Comparison of ENCODE assay signal across 15 mouse cellular contexts in the genomic region with DNA sequence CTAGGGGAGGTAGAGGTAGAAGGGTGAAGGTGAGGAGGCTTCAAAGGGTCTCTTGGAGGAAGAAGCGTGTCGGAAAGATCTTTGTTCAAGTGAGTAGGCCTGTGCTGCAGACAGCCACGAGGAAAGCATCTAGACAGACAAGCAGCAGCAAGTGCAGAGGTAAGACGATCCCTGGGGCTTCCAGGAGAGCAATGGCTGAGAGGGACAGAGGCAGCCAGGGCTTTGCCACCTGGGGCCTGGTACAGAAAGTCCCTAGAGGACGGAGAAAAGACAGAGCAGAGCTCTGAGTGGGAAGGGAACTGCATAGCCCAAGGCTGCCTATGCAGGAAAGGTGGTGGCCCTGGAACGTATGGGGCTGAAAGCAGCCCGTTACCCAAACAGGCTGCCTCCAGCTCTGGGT. TPM values are rescaled to one million over a fixed set of nuclear protein-coding genes. Genes with fewer than 3 reads are reported as not detected.
DNase-seq lines count a peak whose midpoint lies in the region; ATAC-seq and TF ChIP-seq lines count a peak whose summit lies in the region.
"Had no signal": no experiment of that assay in that cellular context is flagged by ENCODE, and none has a peak within 500 bp of the region (broad histone marks: within the 10 kb centered on the region; RNA-seq: fewer than 3 reads in every experiment).

No protein-coding gene starts in this region.

- no peak for ATAC-seq in forebrain, postnatal 0 days
- no peak for ATAC-seq in hindbrain, embryonic 13.5 days (ENCODE audit: low FRiP score)
- no peak for ATAC-seq in embryonic facial prominence, embryonic 11.5 days (replicated peaks; ENCODE audit: insufficient number of reproducible peaks, low FRiP score, low TSS enrichment, low read depth)
- no peak for ATAC-seq in limb, embryonic 13.5 days (ENCODE audit: low FRiP score, low read depth)

- H3K4me2 ChIP-seq in forebrain, postnatal 0 days (ENCODE audit: low read depth), result no peak overlapping the region
- H3K4me2 ChIP-seq in hindbrain, embryonic 13.5 days, result no peak overlapping the region
- H3K4me2 ChIP-seq in embryonic facial prominence, embryonic 11.5 days (ENCODE audit: low read depth, low read length), result no peak overlapping the region
- no peak overlapping the region for H3K4me2 ChIP-seq in limb, embryonic 13.5 days (replicated peaks)
- H3K4me2 ChIP-seq: liver, embryonic 11.5 days; lung, embryonic 14.5 days; midbrain, embryonic 12.5 days had no signal

- H3K9ac ChIP-seq in forebrain, postnatal 0 days, result no peak overlapping the region
- H3K9ac ChIP-seq in hindbrain, embryonic 13.5 days, result no peak overlapping the region
- H3K9ac ChIP-seq in embryonic facial prominence, embryonic 11.5 days (replicated peaks; ENCODE audit: low read length), result no peak overlapping the region
- peak overlapping the region; percentile 53 for H3K9ac ChIP-seq in limb, embryonic 13.5 days
- H3K9ac ChIP-seq: lung, embryonic 14.5 days; midbrain, embryonic 12.5 days had no signal

- H3K36me3 ChIP-seq in forebrain, embryonic 10.5 days (replicated peaks), result no peaks in the 10 kb centered on the region
- H3K36me3 ChIP-seq in forebrain, postnatal 0 days (ENCODE audit: insufficient read depth), result no peaks in the 10 kb centered on the region
- no peaks in the 10 kb centered on the region for H3K36me3 ChIP-seq in hindbrain, embryonic 10.5 days
- H3K36me3 ChIP-seq in hindbrain, embryonic 13.5 days, result no peaks in the 10 kb centered on the region
- H3K36me3 ChIP-seq in embryonic facial prominence, embryonic 11.5 days (replicated peaks; ENCODE audit: control insufficient read depth, insufficient read depth, low read depth, low read length), result no peaks in the 10 kb centered on the region
- no peaks in the 10 kb centered on the region for H3K36me3 ChIP-seq in limb, embryonic 13.5 days
- H3K36me3 ChIP-seq: midbrain, embryonic 12.5 days had no signal

- TF ChIP-seq CTCF in forebrain, postnatal 0 days (IDR thresholded peaks at IDR 0.05; ENCODE audit: low read depth), result no peak

- H3K27ac ChIP-seq in forebrain, embryonic 10.5 days, result peak overlapping the region; percentile 66
- no peak overlapping the region for H3K27ac ChIP-seq in forebrain, postnatal 0 days (ENCODE audit: low read depth, low read length)
- peak overlapping the region; percentile 36; the same call in 1 of the 2 replicates for H3K27ac ChIP-seq in hindbrain, embryonic 10.5 days
- H3K27ac ChIP-seq in hindbrain, embryonic 13.5 days, result no peak overlapping the region
- 0 out of 2 replicates have a peak overlapping the region, but pooled peaks have one; percentile 4 for H3K27ac ChIP-seq in embryonic facial prominence, embryonic 11.5 days (replicated peaks; ENCODE audit: low read depth, low read length)
- H3K27ac ChIP-seq in limb, embryonic 13.5 days, result peak overlapping the region; percentile 44; the same call in 1 of the 2 replicates
- H3K27ac ChIP-seq: midbrain, embryonic 12.5 days had no signal

- H3K4me1 ChIP-seq in forebrain, embryonic 10.5 days, result peaks cover 42% of the 10 kb centered on the region
- no peaks in the 10 kb centered on the region for H3K4me1 ChIP-seq in forebrain, postnatal 0 days (ENCODE audit: insufficient read depth)
- peaks cover 54% of the 10 kb centered on the region for H3K4me1 ChIP-seq in hindbrain, embryonic 10.5 days (replicated peaks)
- H3K4me1 ChIP-seq in hindbrain, embryonic 13.5 days (replicated peaks), result peaks cover 20% of the 10 kb centered on the region
- H3K4me1 ChIP-seq in embryonic facial prominence, embryonic 11.5 days (ENCODE audit: control insufficient read depth, insufficient read depth, low read length), result peaks cover 2% of the 10 kb centered on the region
- peaks cover 57% of the 10 kb centered on the region for H3K4me1 ChIP-seq in limb, embryonic 13.5 days

- no peaks in the 10 kb centered on the region for H3K9me3 ChIP-seq in forebrain, embryonic 10.5 days
- no peaks in the 10 kb centered on the region for H3K9me3 ChIP-seq in forebrain, postnatal 0 days (ENCODE audit: low read length)
- H3K9me3 ChIP-seq in hindbrain, embryonic 10.5 days, result no peaks in the 10 kb centered on the region
- H3K9me3 ChIP-seq in hindbrain, embryonic 13.5 days, result no peaks in the 10 kb centered on the region
- no peaks in the 10 kb centered on the region for H3K9me3 ChIP-seq in embryonic facial prominence, embryonic 11.5 days (replicated peaks; ENCODE audit: control insufficient read depth, low read length)
- no peaks in the 10 kb centered on the region for H3K9me3 ChIP-seq in limb, embryonic 13.5 days
- H3K9me3 ChIP-seq: midbrain, embryonic 12.5 days had no signal

- 57% methylated on average over 7 of the region's 7 CpGs for WGBS in forebrain, embryonic 10.5 days
- WGBS in forebrain, postnatal 0 days, result 73% methylated on average over 7 of the region's 7 CpGs
- 58% methylated on average over 7 of the region's 7 CpGs for WGBS in hindbrain, embryonic 10.5 days
- 66% methylated on average over 7 of the region's 7 CpGs for WGBS in hindbrain, embryonic 13.5 days
- WGBS in embryonic facial prominence, embryonic 11.5 days, result 44% methylated on average over 7 of the region's 7 CpGs
- WGBS in limb, embryonic 13.5 days, result 31% methylated on average over 7 of the region's 7 CpGs

- DNase-seq in forebrain, embryonic 10.5 days (ENCODE audit: extremely low spot score, low spot score), result no peak
- no peak for DNase-seq in forebrain, postnatal 0 days
- no peak for DNase-seq in hindbrain, embryonic 10.5 days (ENCODE audit: low spot score)
- no peak for DNase-seq in embryonic facial prominence, embryonic 11.5 days (ENCODE audit: low spot score)
- DNase-seq in right cerebral cortex, postnatal 36 days (ENCODE audit: low spot score in 2 of 2), result no peak
- no peak for DNase-seq in yolk sac, embryonic 10.5 days (ENCODE audit: low spot score)
- DNase-seq: embryo, embryonic 11 days; lung, embryonic 14.5 days; lung, postnatal 4 days; right cerebral cortex, postnatal 25 days; thymus, postnatal 4 days had no signal

- no peak overlapping the region for H3K4me3 ChIP-seq in forebrain, embryonic 10.5 days
- no peak overlapping the region for H3K4me3 ChIP-seq in forebrain, postnatal 0 days (ENCODE audit: low read depth, low read length)
- H3K4me3 ChIP-seq in hindbrain, embryonic 10.5 days, result no peak overlapping the region
- H3K4me3 ChIP-seq in hindbrain, embryonic 13.5 days, result no peak overlapping the region
- no peak overlapping the region for H3K4me3 ChIP-seq in embryonic facial prominence, embryonic 11.5 days (ENCODE audit: low read depth, low read length)
- H3K4me3 ChIP-seq in limb, embryonic 13.5 days, result no peak overlapping the region
- H3K4me3 ChIP-seq: midbrain, embryonic 12.5 days had no signal

- H3K27me3 ChIP-seq in forebrain, embryonic 10.5 days (ENCODE audit: poor library complexity, severe bottlenecking), result no peaks in the 10 kb centered on the region
- no peaks in the 10 kb centered on the region for H3K27me3 ChIP-seq in forebrain, postnatal 0 days (ENCODE audit: insufficient read depth, low read length)
- H3K27me3 ChIP-seq in hindbrain, embryonic 10.5 days (ENCODE audit: insufficient read depth, poor library complexity, severe bottlenecking), result no peaks in the 10 kb centered on the region
- no peaks in the 10 kb centered on the region for H3K27me3 ChIP-seq in hindbrain, embryonic 13.5 days
- H3K27me3 ChIP-seq in embryonic facial prominence, embryonic 11.5 days (ENCODE audit: control insufficient read depth, insufficient read depth, low read length), result no peaks in the 10 kb centered on the region
- H3K27me3 ChIP-seq in limb, embryonic 13.5 days, result no peaks in the 10 kb centered on the region
- H3K27me3 ChIP-seq: midbrain, embryonic 12.5 days had no signal

RNA-seq across cellular contexts. Expression of gene Rasl11b, which starts 55.2 kb away (rescaled TPM):
- polyA plus RNA-seq in forebrain, embryonic 10.5 days (2016; fragmentation: Nextera tagmentation; extraction: Ambion mirVana), result 27.5 and 29.2 TPM in 2 replicates
- total RNA-seq in forebrain, postnatal 0 days (2014; rRNA removed), result 7.7 and 8.4 TPM in 2 replicates
- polyA plus RNA-seq in forebrain, postnatal 0 days (2015; fragmentation: Nextera tagmentation; extraction: Ambion mirVana), result 37.3 and 43.5 TPM in 2 replicates
- polyA plus RNA-seq in hindbrain, embryonic 10.5 days (2016; fragmentation: Nextera tagmentation; extraction: Ambion mirVana), result 30.5 and 32.7 TPM in 2 replicates
- 20.3 and 23.3 TPM in 2 replicates for polyA plus RNA-seq in hindbrain, embryonic 13.5 days (2015; fragmentation: Nextera tagmentation; extraction: Ambion mirVana)
- 82.8 and 83.8 TPM in 2 replicates for polyA plus RNA-seq in embryonic facial prominence, embryonic 11.5 days (2014; fragmentation: Nextera tagmentation; extraction: Ambion mirVana)
- polyA plus RNA-seq in limb, embryonic 13.5 days (2015; fragmentation: Nextera tagmentation; extraction: Ambion mirVana), result 147 and 149 TPM in 2 replicates

Comparison
In these comparisons a context has a peak if more than half of its experiments do, and no peak if none do; other contexts are left out.
1. H3K27ac ChIP-seq: peak in forebrain, embryonic 10.5 days (single experiment), hindbrain, embryonic 10.5 days (single experiment), embryonic facial prominence, embryonic 11.5 days (single experiment) and limb, embryonic 13.5 days (single experiment); none in forebrain, postnatal 0 days (single experiment) and hindbrain, embryonic 13.5 days (single experiment).